Mouse (Mus musculus): ENCODE results near the gene Olfr98. TPM values are rescaled to one million over a fixed set of nuclear protein-coding genes. Genes with fewer than 3 reads are reported as not detected.
A peak's percentile ranks its signal among the peaks of the same experiment; 100 is the strongest.
"Not testable (repeated sequence)": the region's sequence is repeated elsewhere in the genome, so short reads cannot be mapped to it uniquely, and the experiment has no call there.

Olfr98 gene
- 1 to 10 TPM in 1 of 3 experiments, under 1 TPM in 2; 0.78 to 5.2 (median 0.99) TPM for polyA plus RNA-seq (2017; shearing (Covaris generic))

- no peak for ATAC-seq
These were observed at the start of gene Olfr98 for GRCm38 (mm10) chr17:37263626-37264025. Gene Olfr98, minus strand, starts transcription at chr17:37263749.

- no peak for ATAC-seq
These were observed 46.7 kb upstream of the Olfr98 start for GRCm38 (mm10) chr17:37310146-37310699.

GRCm38 (mm10) chr17:37308483-37308882 lies 44.9 kb upstream of the Olfr98 start:
- ATAC-seq, result no peak

- ATAC-seq, result no peak
These were observed 40.7 kb upstream of the Olfr98 start, which contains the start of gene Olfr101 for GRCm38 (mm10) chr17:37304213-37304612. Gene Olfr101, minus strand, starts transcription at chr17:37304313.

- ATAC-seq, result no peak
These were observed 19.8 kb upstream of the Olfr98 start, which contains the start of gene Olfr99 for GRCm38 (mm10) chr17:37283360-37283759. Gene Olfr99, minus strand, starts transcription at chr17:37283460.

- no peak for ATAC-seq
These were observed 16.8 kb upstream of the Olfr98 start for GRCm38 (mm10) chr17:37280331-37280730.

- ATAC-seq, result no peak
These were observed 13.0 kb upstream of the Olfr98 start for GRCm38 (mm10) chr17:37276573-37276972.

GRCm38 (mm10) chr17:37275626-37276248 lies 12.2 kb upstream of the Olfr98 start:
- ATAC-seq, result no peak

GRCm38 (mm10) chr17:37270702-37271092 lies 7.1 kb upstream of the Olfr98 start:
- peak; percentile 85 for ATAC-seq

GRCm38 (mm10) chr17:37270058-37270701 lies 6.6 kb upstream of the Olfr98 start, which contains the start of gene H2-M3:
Gene H2-M3, plus strand, starts transcription at chr17:37270220.
- ATAC-seq, result peak; percentile 87

GRCm38 (mm10) chr17:37250544-37250943 lies 13.0 kb downstream of the Olfr98 start:
- ATAC-seq, result peak; percentile 44

GRCm38 (mm10) chr17:37249460-37249859 lies 14.1 kb downstream of the Olfr98 start:
- ATAC-seq, result no peak

GRCm38 (mm10) chr17:37246715-37247114 lies 16.8 kb downstream of the Olfr98 start:
- ATAC-seq, result peak; percentile 100

GRCm38 (mm10) chr17:37242198-37242597 lies 21.4 kb downstream of the Olfr98 start:
- ATAC-seq, result no peak

- ATAC-seq, result not testable (repeated sequence)
These were observed 26.3 kb downstream of the Olfr98 start, which contains the start of gene Olfr97 for GRCm38 (mm10) chr17:37237230-37237629. Gene Olfr97, minus strand, starts transcription at chr17:37237330.

GRCm38 (mm10) chr17:37221879-37222278 lies 41.7 kb downstream of the Olfr98 start:
- ATAC-seq, result no peak

- no peak for ATAC-seq
These were observed 43.7 kb downstream of the Olfr98 start, which contains the start of gene Olfr96 for GRCm38 (mm10) chr17:37219846-37220245. Gene Olfr96, plus strand, starts transcription at chr17:37220146.

GRCm38 (mm10) chr17:37218486-37218885 lies 45.1 kb downstream of the Olfr98 start:
- ATAC-seq, result no peak

GRCm38 (mm10) chr17:37213018-37213417 lies 50.5 kb downstream of the Olfr98 start, which contains the start of gene Olfr95:
Gene Olfr95, minus strand, starts transcription at chr17:37213118.
- no peak for ATAC-seq

Measured in inflammation-experienced regulatory T-cells, adult 6 months (primary cell).